Mouse (Mus musculus): ENCODE measurements around the gene Ccdc105.

DNA sequence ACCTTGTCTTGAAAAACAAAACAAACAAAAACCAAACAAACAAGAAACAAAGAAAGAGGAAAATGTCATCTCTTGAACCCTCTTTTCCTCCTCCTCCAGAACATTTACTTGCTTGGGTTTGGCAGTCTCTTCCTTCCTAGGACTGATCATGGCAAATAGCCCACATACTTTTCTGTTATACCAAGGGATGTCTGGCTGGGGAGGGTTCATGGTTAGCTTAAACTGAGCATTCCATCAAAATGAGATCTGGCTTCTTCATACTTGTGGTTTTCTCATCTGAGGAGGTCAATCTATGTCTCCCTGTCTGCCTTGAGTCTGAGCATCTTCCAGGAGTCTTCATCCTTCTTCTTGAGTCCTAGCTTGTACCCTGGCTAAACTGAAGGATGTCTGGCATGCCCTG is 36.6 kb downstream of the Ccdc105 start:
- TF ChIP-seq CTCF (IDR thresholded peaks at IDR 0.05; ENCODE audit: low read depth, low read length) (no peak), POLR2A (IDR thresholded peaks at IDR 0.05; ENCODE audit: extremely low read depth, insufficient read depth, low read length) (no peak)
